Mouse (Mus musculus) lung, postnatal 0 days (tissue): ENCODE measurements at regions not wholly inside any gene's neighbourhood (a gene's known extent, or its start where the extent isn't known, plus 50 kb on each side); places are given as distances from the start of the nearest gene placed in this dataset.

ENCODE experiments used
- CTCF ChIP-seq: IDR thresholded peaks from 2 replicates; pipeline ENCODE4 v1.5.1; 2016; ENCODE audit warnings: antibody characterized with exemption, mild to moderate bottlenecking
- EP300 ChIP-seq: IDR thresholded peaks from 2 replicates; pipeline ENCODE4 v1.6.1; 2016; ENCODE audit warnings: antibody characterized with exemption, mild to moderate bottlenecking, control low read depth

DNA sequence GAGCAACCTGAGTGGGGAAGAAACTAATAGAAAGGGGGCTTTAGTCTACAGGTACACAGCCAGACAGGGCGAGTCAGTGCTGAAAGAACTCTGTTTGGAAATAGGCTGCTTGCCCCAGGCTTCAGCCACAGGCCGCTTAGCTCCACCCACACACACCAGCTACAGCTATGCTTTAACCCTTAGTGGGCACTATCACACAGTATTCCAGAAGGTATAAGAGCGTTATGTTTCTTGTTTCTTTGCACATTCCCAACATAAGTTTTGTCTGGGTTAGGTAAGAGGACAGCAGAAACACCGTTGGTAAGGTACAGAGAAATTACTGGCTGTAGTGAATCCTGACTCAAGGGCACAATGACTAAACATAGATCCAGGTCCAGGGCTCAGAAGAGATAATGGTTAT lies 165.8 kb downstream of the Spry2 start:
- TF ChIP-seq EP300 (no peak), CTCF (no peak)
